Mouse (Mus musculus) kidney, adult 2 months (tissue): Measurements from ENCODE around the gene Hipk3.

Experiments used
- CTCF ChIP-seq: fragments of 200-500 bp; conservative IDR thresholded peaks from 2 replicates; pipeline ENCODE4 v1.5.1; 2011; ENCODE audit warnings: low read depth, mild to moderate bottlenecking, control low read depth, low read length, moderate library complexity, mixed read lengths; ENCODE audit not compliant: insufficient read depth, insufficient read length
- POLR2A ChIP-seq: fragments of 200-500 bp; IDR thresholded peaks from one replicate; pipeline ENCODE4 v1.6.1; 2011; ENCODE audit warnings: low read depth, low read length, control low read depth

- TF ChIP-seq CTCF (no peak), POLR2A (no peak)
Measured at GRCm38 (mm10) chr2:104472056-104472455, 22.2 kb downstream of the Hipk3 start.
